Mouse (Mus musculus) layer of hippocampus, adult 9-10 months (tissue): ENCODE results near the gene Fam174b.

Experiments
- DNase-seq: peaks from one replicate; pipeline ENCODE4 v3.0.0; 2022; ENCODE audit warnings: low spot score

The Fam174b gene

DNA sequence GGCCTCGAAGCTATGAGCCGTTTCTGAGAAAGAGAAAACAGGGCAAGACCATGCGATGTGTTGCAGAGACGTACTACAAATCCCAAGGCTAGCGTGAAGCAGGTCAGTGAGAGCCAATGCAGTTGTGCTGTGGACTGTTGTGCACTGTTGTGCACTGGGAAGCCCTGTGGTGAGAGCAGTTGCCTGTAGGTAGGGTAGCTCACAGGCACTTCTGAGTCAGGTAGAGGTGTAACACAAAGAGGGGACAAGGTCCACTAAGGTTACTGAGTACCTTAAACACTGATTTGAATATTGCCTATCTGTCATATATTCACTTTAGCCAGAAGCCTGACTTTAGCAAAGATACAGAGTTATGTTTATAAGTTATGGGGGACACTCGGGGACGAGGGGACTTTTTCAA is 74.4 kb downstream of the Fam174b start:
- no peak for DNase-seq

DNA sequence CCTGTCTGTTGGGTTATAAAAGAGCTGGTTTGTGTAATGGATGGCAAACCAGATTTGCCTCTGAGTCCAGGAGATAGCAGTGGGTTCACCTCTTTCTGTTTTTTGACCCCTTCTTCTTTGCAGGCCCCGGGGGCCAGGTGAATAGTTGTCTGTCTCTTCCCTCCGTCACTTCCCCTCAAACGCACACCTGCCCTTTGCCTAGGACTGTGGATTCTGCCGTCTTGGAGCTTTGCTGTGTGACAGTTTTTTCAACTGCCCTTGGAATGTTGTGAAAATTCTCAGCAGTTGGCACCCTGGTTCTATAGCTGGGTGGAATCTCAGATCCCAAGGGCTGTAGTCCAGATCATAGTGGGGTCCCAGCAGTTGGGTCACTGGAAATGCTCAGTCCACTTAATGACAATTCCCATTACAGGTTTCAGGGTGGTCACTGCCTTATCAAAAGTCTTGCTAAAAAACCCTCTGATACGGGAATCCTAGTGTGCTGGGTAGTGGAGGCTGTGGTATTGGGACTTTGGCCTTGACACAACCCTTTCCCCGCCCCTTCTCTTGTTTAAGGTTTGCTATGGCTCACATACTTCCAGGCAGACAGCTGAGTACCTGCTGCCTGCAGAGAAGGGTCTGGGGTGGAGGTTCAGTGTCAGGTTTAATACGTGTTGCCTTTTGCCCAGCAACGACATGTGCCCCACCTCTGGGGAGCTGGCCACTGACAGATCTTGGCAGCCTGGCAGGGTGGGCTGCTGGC is 76.3 kb downstream of the Fam174b start:
- no peak for DNase-seq

DNA sequence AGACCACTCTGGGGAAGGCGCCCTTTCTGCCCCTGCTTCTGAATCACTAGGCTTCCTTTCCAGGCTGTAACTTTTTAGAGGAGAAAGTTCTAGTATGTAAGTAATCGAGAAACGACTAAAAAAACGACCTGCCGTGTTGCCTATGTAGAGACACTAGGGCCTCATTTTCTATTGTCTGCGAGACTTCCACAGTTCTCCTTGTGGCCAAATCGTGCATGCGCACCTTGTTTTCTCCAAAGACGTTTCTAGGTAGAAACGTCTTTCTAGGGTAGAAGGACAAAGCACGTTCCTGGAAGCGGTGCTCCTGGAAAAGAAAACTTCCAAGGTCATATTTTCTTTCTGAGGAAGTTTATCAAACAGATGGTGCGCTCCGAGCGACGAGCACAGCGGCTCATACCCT is 79.3 kb downstream of the Fam174b start:
- DNase-seq, result no peak
